Mouse (Mus musculus) erythroblast, adult 5-6 weeks (primary cell): ENCODE data around the gene Tpcn2. TPM values are rescaled to one million over a fixed set of nuclear protein-coding genes. Genes with fewer than 3 reads are reported as not detected.

ENCODE experiments used
- ATAC-seq: replicated peaks from 2 replicates; pipeline ENCODE4 v1.8.0; 2016; ENCODE audit warnings: moderate number of reproducible peaks, mild to moderate bottlenecking, moderate TSS enrichment, inconsistent platforms; ENCODE audit not compliant: poor library complexity, low FRiP score, severe bottlenecking
- total RNA-seq, 2 experiments: library from RNA; stranded (forward) in 1 of 2; stranded (reverse) in 1 of 2; fragments of 150-400 nt in 1 of 2; fragments of 200-764, 138-1000 nt in 1 of 2; gene quantifications; 2 replicates each; pipeline versions ENCODE4 v1.2.3 to v1.2.4; 2015 to 2017; ENCODE audit warnings: low replicate concordance in 2 of 2

Gene Tpcn2
- total RNA-seq, 2 experiments from 2014 or later: 2.2 to 4.6 TPM

- no peak for ATAC-seq
Observed at GRCm38 (mm10) chr7:145300321-145301007, 16.7 kb upstream of the Tpcn2 start, which contains the start of gene Mrgprf. Gene Mrgprf, plus strand, starts transcription at chr7:145300828.

- no peak for ATAC-seq
Observed at GRCm38 (mm10) chr7:145299562-145300320, 15.9 kb upstream of the Tpcn2 start.

DNA sequence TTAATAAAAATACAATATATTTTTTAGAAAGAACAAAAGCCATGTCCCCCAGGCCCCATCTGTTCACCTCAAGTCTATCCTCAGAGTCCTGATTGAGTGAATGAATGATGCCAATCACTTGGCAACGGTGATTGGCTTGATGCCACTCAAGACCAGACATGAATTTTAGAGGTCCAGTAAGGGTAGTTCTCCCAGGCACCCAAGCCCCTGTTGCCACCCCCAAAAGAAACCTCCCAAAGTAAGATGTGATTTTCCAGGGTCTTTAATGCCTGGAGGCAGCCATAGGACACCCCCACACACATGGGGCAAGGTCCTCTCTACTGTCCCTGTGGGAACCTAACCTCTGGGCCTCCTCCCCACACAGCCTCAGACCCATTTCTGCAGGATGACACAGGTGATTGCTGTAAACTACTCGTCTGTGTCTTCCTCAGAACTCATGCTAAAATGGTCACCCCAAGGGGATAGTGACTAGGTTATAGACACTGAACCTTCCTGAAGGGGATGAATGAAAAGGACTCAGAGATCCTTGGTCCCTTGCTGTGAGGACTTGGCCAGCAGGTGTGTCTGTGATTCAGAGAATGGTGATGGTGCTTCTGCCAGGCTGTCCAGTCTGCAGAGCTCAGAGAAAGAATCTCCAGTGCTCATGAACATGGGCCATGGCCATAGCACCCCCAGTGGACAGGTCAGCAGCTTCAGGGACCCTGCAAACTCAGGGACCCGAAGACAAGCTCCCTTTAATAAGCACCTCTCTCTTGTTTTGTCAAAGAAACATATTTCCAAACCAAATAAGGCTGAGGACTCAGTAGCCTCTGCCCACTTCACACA lies 15.1 kb upstream of the Tpcn2 start:
- ATAC-seq: no peak

DNA sequence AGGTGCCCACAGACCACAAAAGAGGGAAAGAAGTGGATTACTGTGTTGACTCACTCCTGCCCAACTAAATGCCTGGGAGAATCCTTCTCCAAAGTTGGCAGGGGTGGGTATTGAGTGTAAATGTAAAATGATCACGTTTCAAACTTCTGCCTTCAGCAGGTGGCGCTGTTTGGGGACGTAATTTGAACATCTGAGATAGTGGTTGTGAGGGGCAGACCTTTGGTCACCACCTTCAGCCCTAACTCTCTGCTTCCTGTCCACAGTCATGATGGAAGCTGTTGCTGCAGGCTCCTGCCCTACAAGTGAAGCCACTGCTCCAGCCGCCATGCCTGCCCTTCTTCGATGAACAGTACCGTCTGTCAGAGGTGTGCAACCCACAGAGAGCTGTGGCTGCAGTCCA lies 10.0 kb upstream of the Tpcn2 start:
- no peak for ATAC-seq

DNA sequence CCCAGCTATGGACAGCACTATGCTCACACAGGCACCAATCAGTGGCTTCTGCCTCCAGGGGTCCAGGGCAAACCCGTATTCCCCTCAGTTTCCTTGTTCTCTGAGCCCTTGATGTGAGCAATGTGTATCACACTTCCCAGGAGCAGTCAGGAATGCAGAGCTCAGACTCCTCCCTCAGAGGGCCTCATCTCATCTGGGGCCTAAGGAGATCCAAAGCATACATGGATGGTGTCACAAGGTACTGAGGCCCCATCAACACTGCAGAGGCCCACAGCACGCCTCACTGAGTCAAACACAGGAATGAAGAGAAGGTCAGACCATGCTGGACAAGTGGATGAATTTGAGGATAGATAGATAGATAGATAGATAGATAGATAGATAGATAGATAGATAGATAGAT lies 8.9 kb upstream of the Tpcn2 start:
- ATAC-seq: no peak

DNA sequence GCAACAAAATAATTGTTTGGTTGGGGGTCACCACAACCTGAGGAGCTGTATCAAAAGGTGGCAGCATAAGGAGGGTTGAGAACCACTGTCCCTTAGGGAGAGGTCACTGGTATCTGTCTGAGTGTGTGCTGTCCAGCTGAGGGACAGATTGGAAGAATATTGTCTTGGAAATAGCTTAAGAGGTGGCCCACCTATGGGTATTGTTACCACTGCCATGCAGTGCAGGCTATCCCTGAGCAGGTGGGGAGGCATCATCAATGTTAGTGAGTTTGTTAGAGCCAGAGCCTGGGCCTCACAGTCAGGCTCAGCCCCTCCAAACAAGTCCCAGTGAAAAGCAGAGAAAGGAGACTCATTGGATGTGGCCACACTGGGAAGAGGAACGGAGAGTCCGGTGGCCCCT lies 8.0 kb upstream of the Tpcn2 start:
- ATAC-seq: no peak

DNA sequence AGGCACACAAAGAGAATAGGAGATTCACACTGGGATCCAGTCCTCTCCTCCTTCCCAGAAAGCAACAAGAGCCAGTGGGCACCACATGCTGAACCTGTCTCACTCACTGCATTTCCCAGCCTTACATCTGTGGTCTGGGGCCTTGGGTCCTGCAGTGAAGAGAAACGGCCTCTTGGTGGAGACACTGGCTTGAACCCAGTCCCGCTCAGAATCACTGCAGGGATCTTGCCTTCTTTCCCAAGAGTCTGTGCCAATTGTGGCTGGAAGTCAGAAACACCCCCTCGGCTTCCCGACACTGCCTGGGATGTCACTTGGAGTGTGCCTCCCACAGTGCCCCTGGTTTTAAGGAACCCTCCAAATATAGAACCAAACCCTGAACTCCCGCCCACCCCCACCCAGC lies 5.5 kb upstream of the Tpcn2 start:
- no peak for ATAC-seq

GRCm38 (mm10) chr7:145287410-145287809 lies 3.6 kb upstream of the Tpcn2 start:
- ATAC-seq: no peak

GRCm38 (mm10) chr7:145285476-145285875 lies 1.7 kb upstream of the Tpcn2 start:
- ATAC-seq: no peak

DNA sequence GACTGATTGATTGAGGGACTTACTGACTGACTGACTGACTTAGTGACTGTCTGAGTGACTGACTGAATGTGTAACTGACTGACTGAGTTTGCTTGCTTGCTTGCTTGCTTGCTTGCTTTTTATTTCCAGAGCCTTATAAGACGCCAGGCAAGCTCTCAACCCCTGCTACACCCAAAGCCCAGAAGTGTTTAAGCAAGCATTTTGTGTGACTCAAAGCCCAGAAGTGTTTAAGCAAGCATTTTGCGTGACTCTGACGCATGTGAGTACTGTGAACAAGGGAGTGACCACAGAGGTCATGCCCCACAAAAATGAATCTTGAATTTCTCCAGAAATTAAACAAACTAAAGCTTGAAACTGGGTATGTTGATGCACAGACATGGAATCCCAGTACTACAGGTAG lies 482 bp upstream of the Tpcn2 start:
- no peak for ATAC-seq

DNA sequence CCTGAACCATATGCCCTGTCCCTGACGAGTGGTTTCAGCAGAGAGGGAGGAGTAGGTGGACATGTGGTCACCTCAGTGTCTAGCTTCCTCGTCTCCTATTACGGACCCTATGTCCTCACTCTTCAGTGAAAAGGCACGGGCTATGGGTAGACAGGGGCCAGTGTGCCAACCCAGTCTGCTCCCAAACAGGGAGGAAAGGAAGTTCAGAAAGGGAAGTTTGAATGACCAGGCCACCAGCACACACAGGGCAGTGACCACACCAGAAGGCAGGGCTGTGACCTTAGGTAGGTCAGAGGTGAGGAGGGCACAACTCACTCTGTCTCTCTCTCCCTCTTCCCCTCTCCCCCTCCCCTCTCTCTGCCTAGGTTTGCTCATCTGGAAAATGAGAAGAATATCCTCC lies 770 bp downstream of the Tpcn2 start:
- no peak for ATAC-seq

DNA sequence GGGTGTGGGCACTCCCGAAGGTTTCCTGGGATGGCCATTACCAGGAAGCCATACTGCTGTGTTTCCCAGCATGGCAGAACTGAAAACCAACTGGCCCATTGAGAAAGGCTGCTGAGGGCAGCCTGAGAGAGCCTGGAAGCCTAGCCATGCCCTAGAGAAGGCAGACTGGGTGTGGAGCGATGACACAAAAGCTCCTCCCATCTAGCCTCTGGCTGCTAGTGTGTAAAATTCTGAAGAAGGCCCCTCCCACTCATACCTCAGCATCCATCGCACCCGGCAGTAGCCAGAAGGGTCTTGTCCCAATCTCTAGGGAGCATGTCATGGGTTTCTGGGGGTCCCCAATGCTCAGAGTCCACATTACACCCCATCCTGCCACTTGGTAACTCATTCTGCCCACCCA lies 2.4 kb downstream of the Tpcn2 start:
- ATAC-seq: no peak

- ATAC-seq: no peak
Observed at GRCm38 (mm10) chr7:145275488-145275887, 8.3 kb downstream of the Tpcn2 start.

- no peak for ATAC-seq
Observed at GRCm38 (mm10) chr7:145270955-145271354, 12.9 kb downstream of the Tpcn2 start.

DNA sequence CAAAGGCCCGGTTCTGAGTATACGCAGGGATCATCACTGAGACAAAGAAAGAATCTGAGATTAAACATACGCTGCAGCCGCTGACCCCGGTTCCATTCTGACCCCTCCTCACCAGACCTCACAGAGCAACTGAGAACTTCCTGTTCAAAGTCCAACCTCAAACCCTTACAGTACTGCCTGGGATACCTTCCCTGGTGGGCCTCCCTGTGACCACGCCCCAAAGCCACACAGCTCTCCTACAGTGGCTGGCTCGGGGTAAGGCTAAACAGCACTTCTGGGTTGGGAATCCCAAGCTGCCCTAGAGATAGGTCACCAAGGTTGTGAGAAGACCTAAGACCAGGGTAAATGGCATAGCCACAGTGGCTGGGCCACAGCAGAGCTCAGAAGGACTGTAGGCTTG lies 14.9 kb downstream of the Tpcn2 start:
- ATAC-seq: no peak

DNA sequence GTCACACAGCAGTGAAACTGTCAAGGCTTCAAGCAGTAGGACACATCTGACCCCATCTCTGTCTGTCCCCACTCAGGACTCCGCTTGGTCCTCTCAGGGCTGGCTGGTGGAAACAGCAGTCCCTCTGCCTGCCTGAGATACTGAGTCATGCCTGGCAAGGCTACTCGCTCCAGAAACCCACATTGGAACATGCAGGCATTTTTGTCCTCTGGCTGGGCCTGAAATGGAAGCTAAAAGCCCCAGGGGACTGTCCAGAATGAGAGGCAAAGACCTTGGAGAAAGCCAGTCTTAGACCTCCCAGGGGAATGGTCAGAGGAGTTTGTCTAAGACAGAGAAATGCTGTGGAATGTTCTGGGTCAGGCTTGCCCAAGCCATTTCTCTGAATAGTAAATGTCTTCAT lies 17.8 kb downstream of the Tpcn2 start:
- no peak for ATAC-seq

GRCm38 (mm10) chr7:145264202-145264601 lies 19.6 kb downstream of the Tpcn2 start:
- no peak for ATAC-seq

GRCm38 (mm10) chr7:145256092-145256491 lies 27.7 kb downstream of the Tpcn2 start:
- ATAC-seq: no peak

GRCm38 (mm10) chr7:145253986-145254630 lies 29.7 kb downstream of the Tpcn2 start:
- no peak for ATAC-seq
